In the genomic region with DNA sequence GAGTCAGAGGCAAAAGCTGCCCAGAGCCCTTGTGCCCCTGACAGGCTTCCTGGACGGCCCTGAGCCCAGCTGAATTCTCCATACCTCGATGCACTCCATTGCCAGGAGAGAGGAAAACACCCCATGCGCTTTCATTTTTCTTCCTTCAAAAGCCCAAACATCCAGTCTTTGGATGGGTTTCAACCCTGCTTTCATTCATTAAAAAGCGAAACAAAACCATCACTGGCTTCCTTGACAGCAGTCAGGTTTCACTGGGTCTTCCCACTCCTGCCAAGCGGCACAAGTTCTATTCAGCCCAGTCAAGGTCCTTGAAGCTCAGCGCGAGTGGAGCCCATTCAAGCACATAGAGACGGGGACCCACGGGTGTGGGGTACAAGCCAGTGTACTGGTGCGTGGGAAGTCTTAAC, we compare ENCODE assay signal across 17 mouse cellular contexts.
DNase-seq lines count a peak whose midpoint lies in the region; ATAC-seq and TF ChIP-seq lines count a peak whose summit lies in the region.
"Had no signal": no experiment of that assay in that cellular context is flagged by ENCODE, and none has a peak within 500 bp of the region (broad histone marks: within the 10 kb centered on the region; RNA-seq: fewer than 3 reads in every experiment).

No protein-coding gene starts in this region.

- intact Hi-C loops in left cerebral cortex, postnatal 4 days (cut with DNase I): no loop called here
- intact Hi-C loops in left cerebral cortex, adult 2 months (cut with DNase I): no loop called here

- H3K4me3 ChIP-seq in hindbrain, embryonic 13.5 days: no peak overlapping the region
- H3K4me3 ChIP-seq in hindbrain, embryonic 12.5 days: no peak overlapping the region
- no peak overlapping the region for H3K4me3 ChIP-seq in left cerebral cortex, adult 2 months
- H3K4me3 ChIP-seq in hindbrain, embryonic 16.5 days (ENCODE audit: low read length): no peak overlapping the region
- H3K4me3 ChIP-seq: erythroblast, embryonic 14.5 days; liver, embryonic 12.5 days; lung, embryonic 15.5 days; neural tube, embryonic 13.5 days had no signal

- H3K9ac ChIP-seq in hindbrain, embryonic 13.5 days: no peak overlapping the region
- no peak overlapping the region for H3K9ac ChIP-seq in hindbrain, embryonic 12.5 days
- no peak overlapping the region for H3K9ac ChIP-seq in hindbrain, embryonic 16.5 days (ENCODE audit: low read depth, low read length)
- H3K9ac ChIP-seq: liver, embryonic 12.5 days; lung, embryonic 15.5 days; neural tube, embryonic 13.5 days had no signal

- H3K36me3 ChIP-seq in hindbrain, embryonic 13.5 days: no peaks in the 10 kb centered on the region
- no peaks in the 10 kb centered on the region for H3K36me3 ChIP-seq in hindbrain, embryonic 12.5 days
- H3K36me3 ChIP-seq in hindbrain, embryonic 16.5 days (ENCODE audit: control insufficient read depth, insufficient read depth, low read length): no peaks in the 10 kb centered on the region
- H3K36me3 ChIP-seq: liver, embryonic 12.5 days; lung, embryonic 15.5 days; neural tube, embryonic 13.5 days had no signal

- H3K27ac ChIP-seq in hindbrain, embryonic 13.5 days: no peak overlapping the region
- H3K27ac ChIP-seq in hindbrain, embryonic 12.5 days: no peak overlapping the region
- H3K27ac ChIP-seq in left cerebral cortex, adult 2 months: no peak overlapping the region
- H3K27ac ChIP-seq in hindbrain, embryonic 16.5 days (ENCODE audit: low read depth, low read length): no peak overlapping the region
- H3K27ac ChIP-seq: liver, embryonic 12.5 days; lung, embryonic 15.5 days; neural tube, embryonic 13.5 days had no signal

- peak; percentile 68; the same call in 1 of the 2 replicates for ATAC-seq in hindbrain, embryonic 13.5 days (ENCODE audit: low FRiP score)
- no peak for ATAC-seq in hindbrain, embryonic 12.5 days (ENCODE audit: low FRiP score)
- ATAC-seq in hindbrain, embryonic 16.5 days: peak; percentile 94
- ATAC-seq: inflammation-experienced regulatory T-cells, adult 6 months; liver, embryonic 12.5 days had no signal

- WGBS in hindbrain, embryonic 13.5 days: 56% methylated on average over 10 of the region's 10 CpGs
- 54% methylated on average over 10 of the region's 10 CpGs for WGBS in hindbrain, embryonic 12.5 days
- WGBS in hindbrain, embryonic 16.5 days: 45% methylated on average over 10 of the region's 10 CpGs

- H3K4me2 ChIP-seq in hindbrain, embryonic 13.5 days: no peak overlapping the region
- no peak overlapping the region for H3K4me2 ChIP-seq in hindbrain, embryonic 12.5 days (replicated peaks)
- no peak overlapping the region for H3K4me2 ChIP-seq in hindbrain, embryonic 16.5 days (ENCODE audit: low read length)
- H3K4me2 ChIP-seq: liver, embryonic 12.5 days; lung, embryonic 15.5 days; neural tube, embryonic 13.5 days had no signal

- DNase-seq in left cerebral cortex, postnatal 4 days: peak; percentile 33
- DNase-seq in left cerebral cortex, adult 2 months (ENCODE audit: extremely low spot score in 1 of 2, low spot score in 2 of 2): no peak
- peak; percentile 74 for DNase-seq in Muller cell, postnatal 12 days (ENCODE audit: inconsistent ontology term)
- DNase-seq in urinary bladder, postnatal 10 days (ENCODE audit: low spot score): no peak
- DNase-seq: adrenal gland, adult 2 months; cerebellum, adult 11 months; cerebellum, postnatal 14 days; embryo, embryonic 11 days; thymus, postnatal 25 days had no signal

- H3K9me3 ChIP-seq in hindbrain, embryonic 13.5 days: no peaks in the 10 kb centered on the region
- H3K9me3 ChIP-seq in hindbrain, embryonic 12.5 days (replicated peaks): no peaks in the 10 kb centered on the region
- no peaks in the 10 kb centered on the region for H3K9me3 ChIP-seq in hindbrain, embryonic 16.5 days (ENCODE audit: control insufficient read depth, low read length)
- H3K9me3 ChIP-seq: liver, embryonic 12.5 days; lung, embryonic 15.5 days; neural tube, embryonic 13.5 days had no signal

- no peak for TF ChIP-seq CTCF in left cerebral cortex, adult 2 months (IDR thresholded peaks at IDR 0.05)

- H3K27me3 ChIP-seq in hindbrain, embryonic 13.5 days: no peaks in the 10 kb centered on the region
- no peaks in the 10 kb centered on the region for H3K27me3 ChIP-seq in hindbrain, embryonic 12.5 days
- no peaks in the 10 kb centered on the region for H3K27me3 ChIP-seq in hindbrain, embryonic 16.5 days (replicated peaks; ENCODE audit: control insufficient read depth, insufficient read depth, low read length)
- H3K27me3 ChIP-seq: liver, embryonic 12.5 days; lung, embryonic 15.5 days; neural tube, embryonic 13.5 days had no signal

- H3K4me1 ChIP-seq in hindbrain, embryonic 13.5 days (replicated peaks): no peaks in the 10 kb centered on the region
- no peaks in the 10 kb centered on the region for H3K4me1 ChIP-seq in hindbrain, embryonic 12.5 days
- H3K4me1 ChIP-seq in hindbrain, embryonic 16.5 days (ENCODE audit: control insufficient read depth, insufficient read depth, low read depth, low read length): no peaks in the 10 kb centered on the region
- H3K4me1 ChIP-seq: liver, embryonic 12.5 days had no signal

Comparison
In these comparisons a context has a peak if more than half of its experiments do, and no peak if none do; other contexts are left out.
1. DNase-seq: peak in left cerebral cortex, postnatal 4 days (single experiment) and Muller cell, postnatal 12 days (single experiment); none in left cerebral cortex, adult 2 months (0 of 2) and urinary bladder, postnatal 10 days (single experiment).